Mouse (Mus musculus) inflammation-experienced regulatory T-cells, adult 6 months (primary cell): Measurements from ENCODE around the gene Olfr1377. TPM values are rescaled to one million over a fixed set of nuclear protein-coding genes. Genes with fewer than 3 reads are reported as not detected.

Experiments
- polyA plus RNA-seq, 3 experiments: library from polyadenylated mRNA; unstranded; fragments of 100-300 nt; shearing (Covaris generic); gene quantifications; one replicate each; pipeline ENCODE4 v1.2.1; 2017

Olfr1377 gene
- polyA plus RNA-seq, 3 experiments from 2014 or later = not detected

Other genes with a start within 250 kb of the Olfr1377 start
- 1 to 10 TPM in 2 of 3 experiments, under 1 TPM in 1; 0.65 to 2.6 (median 1.4) TPM for gene Zfp354c, start 154.2 kb upstream of the Olfr1377 start, polyA plus RNA-seq
- not detected for gene Zfp879, start 140.4 kb upstream of the Olfr1377 start, polyA plus RNA-seq
- gene Grm6, start 131.3 kb upstream of the Olfr1377 start, polyA plus RNA-seq = not detected
- gene Zfp454, start 94.3 kb upstream of the Olfr1377 start, polyA plus RNA-seq = not detected
- gene Zfp2, start 65.8 kb upstream of the Olfr1377 start, polyA plus RNA-seq = under 1 TPM in 1 of 3 experiments, not detected in 2; 0.20 TPM
- not detected for gene Zfp354b, start 50.3 kb upstream of the Olfr1377 start, polyA plus RNA-seq
- gene 4933414I15Rik, start 38.2 kb upstream of the Olfr1377 start, polyA plus RNA-seq = not detected
- not detected for gene Prop1, start 28.2 kb upstream of the Olfr1377 start, polyA plus RNA-seq
- gene Olfr1378, start 15.4 kb upstream of the Olfr1377 start, polyA plus RNA-seq = not detected
- not detected for gene Olfr51, start 21.6 kb downstream of the Olfr1377 start, polyA plus RNA-seq
- not detected for gene Olfr54, start 32.3 kb downstream of the Olfr1377 start, polyA plus RNA-seq
- not detected for gene Olfr1375, start 66.1 kb downstream of the Olfr1377 start, polyA plus RNA-seq
- gene Zfp354a, start 77.3 kb downstream of the Olfr1377 start, polyA plus RNA-seq = not detected
- gene Gm12569, start 238.5 kb downstream of the Olfr1377 start, polyA plus RNA-seq = not detected